Mouse (Mus musculus) megakaryocyte, embryonic 14.5 days (primary cell): ENCODE results near the gene 1700017D01Rik. TPM values are rescaled to one million over a fixed set of nuclear protein-coding genes. Genes with fewer than 3 reads are reported as not detected.

Source experiments
- H3K27me3 ChIP-seq: replicated peaks from 2 replicates; pipeline ENCODE3; 2012; ENCODE audit warnings: inconsistent platforms
- H3K36me3 ChIP-seq: replicated peaks from 2 replicates; pipeline ENCODE3; 2012; ENCODE audit warnings: low read length, inconsistent platforms, mixed read lengths
- H3K4me1 ChIP-seq: 2 replicates; pipeline ENCODE4 v1.6.1; 2012; ENCODE audit warnings: inconsistent platforms
- H3K4me3 ChIP-seq: replicated peaks from 2 replicates; pipeline ENCODE3; 2012; ENCODE audit warnings: moderate library complexity, mild to moderate bottlenecking, inconsistent platforms
- H3K9me3 ChIP-seq: 2 replicates; pipeline ENCODE4 v1.6.1; 2012; ENCODE audit warnings: inconsistent platforms
- FLI1 ChIP-seq: IDR thresholded peaks from 2 replicates; pipeline ENCODE4 v1.6.1; 2012; ENCODE audit warnings: low read length, inconsistent platforms, mixed read lengths
- GATA1 ChIP-seq: IDR thresholded peaks from 3 replicates; pipeline ENCODE4 v1.6.1; 2012; ENCODE audit warnings: mixed read lengths, low read length, inconsistent platforms, borderline replicate concordance
- polyA plus RNA-seq: library from polyadenylated mRNA; stranded (reverse); fragments of >175 nt; gene quantifications from 2 replicates; pipeline ENCODE4 v1.2.3, GENCODE M21; 2012; ENCODE audit warnings: low replicate concordance; ENCODE audit not compliant: insufficient read depth

The 1700017D01Rik gene
- polyA plus RNA-seq, 1 experiment: not detected

GRCm38 (mm10) chr19:11049426-11049825 lies 81.2 kb downstream of the 1700017D01Rik start:
- Histone ChIP-seq H3K36me3 (no peaks in the 10 kb centered on the region), H3K4me3 (no peak overlapping the region), H3K9me3 (no peaks in the 10 kb centered on the region), H3K27me3 (no peaks in the 10 kb centered on the region), H3K4me1 (peaks cover 21% of the 10 kb centered on the region)
- no peak for TF ChIP-seq FLI1
- TF ChIP-seq GATA1: no peak

GRCm38 (mm10) chr19:11048503-11048902 lies 82.2 kb downstream of the 1700017D01Rik start:
- Histone ChIP-seq H3K9me3 (no peaks in the 10 kb centered on the region), H3K4me3 (no peak overlapping the region), H3K4me1 (peaks cover 21% of the 10 kb centered on the region), H3K27me3 (no peaks in the 10 kb centered on the region), H3K36me3 (no peaks in the 10 kb centered on the region)
- TF ChIP-seq GATA1 (no peak), FLI1 (no peak)

DNA sequence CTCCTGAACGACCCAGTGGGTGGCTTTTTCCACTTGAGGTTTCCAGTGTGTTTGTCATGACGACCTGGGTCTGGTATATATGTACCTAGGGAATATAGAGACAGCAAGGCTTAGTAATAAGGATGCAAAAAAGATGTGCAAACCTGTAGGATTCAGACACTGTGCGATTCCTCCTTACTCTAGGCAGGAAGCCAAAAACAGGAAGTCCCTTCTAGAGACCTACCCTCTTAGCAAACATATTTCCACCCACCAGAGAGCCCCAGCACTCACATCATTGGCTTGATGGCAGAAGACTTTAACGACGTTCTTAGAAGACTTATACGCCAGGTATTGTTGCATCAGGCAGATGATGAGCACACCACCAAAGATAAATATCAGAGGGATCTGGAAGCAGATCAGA lies 82.7 kb downstream of the 1700017D01Rik start:
- no peaks in the 10 kb centered on the region for H3K36me3 ChIP-seq
- H3K4me1 ChIP-seq: peaks cover 21% of the 10 kb centered on the region
- H3K9me3 ChIP-seq: no peaks in the 10 kb centered on the region
- TF ChIP-seq GATA1: no peak
- no peak for TF ChIP-seq FLI1
- H3K4me3 ChIP-seq: no peak overlapping the region
- H3K27me3 ChIP-seq: no peaks in the 10 kb centered on the region

Other genes starting within 250 kb of the 1700017D01Rik start
- 6.7 and 17.2 TPM in 2 replicates for gene Tmem109, start 248.9 kb downstream of the 1700017D01Rik start, polyA plus RNA-seq
- gene Prpf19, start 235.6 kb downstream of the 1700017D01Rik start, polyA plus RNA-seq: 16.9 and 54.8 TPM in 2 replicates
- gene Zp1, start 210.2 kb downstream of the 1700017D01Rik start, polyA plus RNA-seq: not detected in 2 replicates
- gene Ptgdr2, start 193.7 kb downstream of the 1700017D01Rik start, polyA plus RNA-seq: not detected in 2 replicates
- gene Ccdc86, start 181.6 kb downstream of the 1700017D01Rik start, polyA plus RNA-seq: 25.4 and 33.6 TPM in 2 replicates
- not detected in 2 replicates for gene Ms4a10, start 156.2 kb downstream of the 1700017D01Rik start, polyA plus RNA-seq
- not detected in 2 replicates for gene Ms4a15, start 137.6 kb downstream of the 1700017D01Rik start, polyA plus RNA-seq
- gene Ms4a18, start 112.8 kb downstream of the 1700017D01Rik start, polyA plus RNA-seq: not detected in 2 replicates
- not detected in 2 replicates for gene Ms4a8a, start 49.8 kb downstream of the 1700017D01Rik start, polyA plus RNA-seq
- not detected in 2 replicates for gene 1700025F22Rik, start 34.4 kb upstream of the 1700017D01Rik start, polyA plus RNA-seq
- gene Ms4a13, start 65.9 kb upstream of the 1700017D01Rik start, polyA plus RNA-seq: not detected in 2 replicates
- not detected in 2 replicates for gene Ms4a12, start 101.6 kb upstream of the 1700017D01Rik start, polyA plus RNA-seq
- not detected in 2 replicates for gene Ms4a1, start 135.4 kb upstream of the 1700017D01Rik start, polyA plus RNA-seq
- gene Ms4a5, start 153.0 kb upstream of the 1700017D01Rik start, polyA plus RNA-seq: not detected in 2 replicates
- 0.16 TPM in 1 of 2 replicates, not detected in the other for gene Ms4a14, start 183.6 kb upstream of the 1700017D01Rik start, polyA plus RNA-seq
- 0.45 and 34.8 TPM in 2 replicates for gene Ms4a7, start 205.3 kb upstream of the 1700017D01Rik start, polyA plus RNA-seq
- 1.2 TPM in 1 of 2 replicates, not detected in the other for gene Ms4a4a, start 244.6 kb upstream of the 1700017D01Rik start, polyA plus RNA-seq